Mouse (Mus musculus) ES-E14 (cell line): ENCODE measurements around the gene Pknox1. TPM values are rescaled to one million over a fixed set of nuclear protein-coding genes. Genes with fewer than 3 reads are reported as not detected.
A peak's percentile ranks its signal among the peaks of the same experiment; 100 is the strongest.

Experiments
- DNase-seq: peaks from one replicate; pipeline ENCODE4 v3.0.0-alpha.2; 2013; ENCODE audit warnings: low read depth, low spot score
- H3K27ac ChIP-seq: 2 replicates; pipeline ENCODE4 v1.5.1; 2012; ENCODE audit warnings: low read depth, mild to moderate bottlenecking, low read length, moderate library complexity, mixed read lengths; ENCODE audit not compliant: poor library complexity, insufficient read depth, severe bottlenecking
- H3K36me3 ChIP-seq: 2 replicates; pipeline ENCODE4 v1.6.1; 2012; ENCODE audit warnings: mild to moderate bottlenecking, low read length, moderate library complexity, mixed read lengths; ENCODE audit not compliant: control insufficient read depth, poor library complexity, insufficient read depth, severe bottlenecking
- H3K4me1 ChIP-seq, 2 experiments: fragments of 150-350 bp in 1 of 2; sonication (generic) in 1 of 2; 2 replicates each; pipeline ENCODE4 v1.6.1; 2012; ENCODE audit warnings: low read length in 2 of 2, mild to moderate bottlenecking in 1 of 2, mixed read lengths in 1 of 2; ENCODE audit not compliant: control insufficient read depth in 2 of 2, insufficient read depth in 2 of 2, poor library complexity in 1 of 2
- H3K4me3 ChIP-seq, 2 experiments: fragments of 150-350 bp in 1 of 2; sonication (generic) in 1 of 2; 2 replicates each; pipeline ENCODE4 v1.5.1; 2012; ENCODE audit warnings: low read length in 2 of 2, low read depth in 1 of 2, mild to moderate bottlenecking in 1 of 2, mixed read lengths in 1 of 2; ENCODE audit not compliant: insufficient read depth in 1 of 2, poor library complexity in 1 of 2, severe bottlenecking in 1 of 2
- H3K9ac ChIP-seq: 2 replicates; pipeline ENCODE4 v1.6.1; 2012; ENCODE audit warnings: low read depth, mild to moderate bottlenecking, low read length, mixed read lengths; ENCODE audit not compliant: poor library complexity, insufficient read depth, severe bottlenecking
- H3K9me3 ChIP-seq: fragments of 150-350 bp; sonication (generic); 2 replicates; pipeline ENCODE4 v1.6.1; 2012; ENCODE audit warnings: low read depth, mild to moderate bottlenecking, low read length; ENCODE audit not compliant: control insufficient read depth, insufficient read depth
- CHD2 ChIP-seq: IDR thresholded peaks from 2 replicates; pipeline ENCODE4 v1.6.1; 2014; ENCODE audit warnings: mild to moderate bottlenecking, low read depth, low read length, inconsistent platforms
- HCFC1 ChIP-seq: IDR thresholded peaks from 2 replicates; pipeline ENCODE4 v1.6.1; 2012; ENCODE audit warnings: low read length, inconsistent platforms, borderline replicate concordance; ENCODE audit not compliant: insufficient read depth
- MAFK ChIP-seq: IDR thresholded peaks from 2 replicates; pipeline ENCODE4 v1.6.1; 2014; ENCODE audit warnings: mild to moderate bottlenecking, low read depth, low read length, inconsistent platforms; ENCODE audit not compliant: insufficient read depth
- ZC3H11A ChIP-seq: IDR thresholded peaks from 2 replicates; pipeline ENCODE4 v1.6.1; 2012; ENCODE audit warnings: low read depth, mild to moderate bottlenecking, inconsistent platforms, low read length, borderline replicate concordance
- ZNF384 ChIP-seq: IDR thresholded peaks from 2 replicates; pipeline ENCODE4 v1.6.1; 2012; ENCODE audit warnings: low read depth, low read length, inconsistent platforms
- in situ Hi-C, 2 experiments: fragments of 600-800 bp; cut with MboI; formaldehyde crosslinking; loops; one replicate each; pipeline ENCODE4 v1.15.1; 2025; ENCODE audit warnings: low sequenced_read_pairs in 2 of 2, inconsistent platforms in 1 of 2; ENCODE audit not compliant: unreplicated experiment in 2 of 2
- total RNA-seq: library from RNA; depleted of rRNA; stranded (reverse); fragments of 300-350 nt; gene quantifications from 2 replicates; pipeline ENCODE4 v1.2.3, GENCODE M21; 2012

Gene Pknox1
- total RNA-seq, 1 experiment, result 16.3 TPM

DNA sequence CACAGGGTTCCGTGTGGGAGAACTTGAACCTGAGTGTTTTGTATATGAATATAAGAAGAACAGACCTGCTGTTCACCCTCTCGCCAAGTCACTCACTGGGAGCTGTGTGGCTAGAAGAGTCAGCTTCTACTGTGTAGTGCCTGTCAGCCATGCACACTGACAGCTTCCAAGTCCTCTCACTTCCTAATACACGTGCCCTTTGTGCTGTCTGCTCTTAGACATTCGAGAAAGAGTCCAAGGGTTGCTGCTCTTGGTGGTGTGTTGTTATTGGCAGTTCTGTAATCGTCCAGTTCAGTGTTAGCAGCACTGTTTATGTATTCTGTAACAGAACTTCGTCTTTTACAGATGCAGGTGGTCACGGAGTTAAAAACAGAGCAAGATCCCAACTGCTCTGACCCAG, 23.6 kb downstream of the Pknox1 start:
- H3K4me1 ChIP-seq, result peaks cover 12 to 29% of the 10 kb centered on the region in 2 experiments; a peak in 2 of 4 replicates
- H3K9ac ChIP-seq, result peak overlapping the region; percentile 7; the same call in 1 of the 2 replicates
- peak overlapping the region; percentile 67; the same call in 1 of the 2 replicates for H3K27ac ChIP-seq
- TF ChIP-seq MAFK, result no peak
- TF ChIP-seq CHD2, result no peak
- TF ChIP-seq HCFC1, result no peak
- no peak for TF ChIP-seq ZC3H11A
- no peak for TF ChIP-seq ZNF384
- no peak overlapping the region for H3K4me3 ChIP-seq
- H3K9me3 ChIP-seq, result no peaks in the 10 kb centered on the region
- DNase-seq, result no peak
- peaks cover 19% of the 10 kb centered on the region; the same call in 1 of the 2 replicates for H3K36me3 ChIP-seq
- in situ Hi-C loops, result no loop called here

DNA sequence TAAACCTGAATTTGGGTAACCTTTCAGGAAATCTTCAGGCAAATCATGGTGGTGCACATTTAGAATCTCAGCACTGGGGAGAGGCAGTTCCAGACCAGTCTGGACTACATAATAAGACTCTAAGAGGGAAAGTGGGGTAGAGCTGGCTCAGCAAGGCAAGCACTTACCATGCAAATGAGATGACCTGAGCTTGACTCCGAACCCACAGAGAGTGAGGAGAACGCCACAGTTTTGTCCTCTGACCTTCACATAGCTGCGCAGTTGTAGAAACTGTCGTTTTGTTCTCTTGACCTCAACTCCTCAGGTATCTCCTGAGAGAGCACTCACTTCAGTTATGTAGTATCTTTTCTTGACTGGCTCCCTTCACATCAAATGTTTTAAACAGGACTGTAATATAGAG, 24.2 kb downstream of the Pknox1 start:
- H3K9ac ChIP-seq, result no peak overlapping the region
- no peak overlapping the region for H3K4me3 ChIP-seq
- no peak for DNase-seq
- peaks cover 12 to 27% of the 10 kb centered on the region in 2 experiments; a peak in 2 of 4 replicates for H3K4me1 ChIP-seq
- no peaks in the 10 kb centered on the region for H3K9me3 ChIP-seq
- peaks cover 19% of the 10 kb centered on the region; the same call in 1 of the 2 replicates for H3K36me3 ChIP-seq
- TF ChIP-seq CHD2 (no peak), MAFK (no peak), HCFC1 (no peak), ZNF384 (no peak), ZC3H11A (no peak)
- H3K27ac ChIP-seq, result no peak overlapping the region; the same call in 1 of the 2 replicates
- in situ Hi-C loops, result no loop called here

GRCm38 (mm10) chr17:31590846-31591245, 26.3 kb downstream of the Pknox1 start:
- no peak for TF ChIP-seq MAFK
- TF ChIP-seq HCFC1, result no peak
- TF ChIP-seq ZC3H11A, result no peak
- TF ChIP-seq ZNF384, result no peak
- TF ChIP-seq CHD2, result no peak
- Histone ChIP-seq H3K9me3 (no peaks in the 10 kb centered on the region), H3K4me1 (peaks cover 12 to 23% of the 10 kb centered on the region in 2 experiments; a peak in 2 of 4 replicates), H3K9ac (peak overlapping the region; percentile 1; the same call in 1 of the 2 replicates), H3K4me3 (no peak overlapping the region), H3K27ac (peak overlapping the region; percentile 24; the same call in 1 of the 2 replicates), H3K36me3 (peaks cover 20% of the 10 kb centered on the region; the same call in 1 of the 2 replicates)
- no peak for DNase-seq
- in situ Hi-C loops, result no loop called here

GRCm38 (mm10) chr17:31594590-31594989, 30.1 kb downstream of the Pknox1 start:
- no peak overlapping the region for H3K4me3 ChIP-seq
- H3K4me1 ChIP-seq, result peaks cover 6% of the 10 kb centered on the region in 2 experiments; a peak in 2 of 4 replicates
- in situ Hi-C loops, result no loop called here
- no peak for DNase-seq
- no peak overlapping the region for H3K27ac ChIP-seq
- H3K9ac ChIP-seq, result no peak overlapping the region
- H3K9me3 ChIP-seq, result no peaks in the 10 kb centered on the region
- peaks cover 24% of the 10 kb centered on the region; the same call in 1 of the 2 replicates for H3K36me3 ChIP-seq
- no peak for TF ChIP-seq CHD2
- no peak for TF ChIP-seq MAFK
- no peak for TF ChIP-seq ZC3H11A
- no peak for TF ChIP-seq ZNF384
- no peak for TF ChIP-seq HCFC1

DNA sequence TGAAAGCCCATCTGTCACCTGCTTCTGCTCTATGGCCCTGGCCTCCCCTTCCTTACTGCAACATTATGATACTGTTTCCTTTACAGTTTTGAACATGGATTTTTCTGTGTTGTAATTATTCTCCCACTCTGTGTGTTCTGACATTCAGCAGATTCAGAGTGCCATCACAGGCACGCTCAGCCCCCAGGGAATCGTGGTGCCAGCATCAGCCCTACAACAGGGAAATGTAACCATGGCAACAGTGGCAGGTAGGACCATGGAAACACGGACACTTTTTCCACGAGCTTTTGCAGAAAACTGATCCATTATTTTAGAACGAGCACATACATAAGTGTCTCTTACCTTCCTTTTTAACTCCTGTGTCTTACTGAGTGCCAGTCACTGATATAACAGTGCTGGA, 30.5 kb downstream of the Pknox1 start:
- in situ Hi-C loops, result no loop called here
- no peak overlapping the region for H3K27ac ChIP-seq
- no peak overlapping the region for H3K4me3 ChIP-seq
- no peak for DNase-seq
- H3K36me3 ChIP-seq, result peaks cover 26% of the 10 kb centered on the region; the same call in 1 of the 2 replicates
- H3K4me1 ChIP-seq, result peaks cover 4 to 6% of the 10 kb centered on the region in 2 experiments; a peak in 1 of 4 replicates
- TF ChIP-seq MAFK, result no peak
- TF ChIP-seq ZNF384, result no peak
- no peak for TF ChIP-seq HCFC1
- no peak for TF ChIP-seq ZC3H11A
- TF ChIP-seq CHD2, result no peak
- no peak overlapping the region for H3K9ac ChIP-seq
- no peaks in the 10 kb centered on the region for H3K9me3 ChIP-seq
